Mouse (Mus musculus): ENCODE measurements around the gene Cers4. TPM values are rescaled to one million over a fixed set of nuclear protein-coding genes. Genes with fewer than 3 reads are reported as not detected.

The Cers4 gene
- polyA plus RNA-seq (2017; shearing (Covaris generic)): 65.9 TPM

GRCm38 (mm10) chr8:4492851-4493685 is at the start of gene Cers4:
Cers4 (plus strand) TSS chr8:4493026.

Other genes with a start within 250 kb of the Cers4 start
- 8.9 TPM for gene Tgfbr3l, start 244.8 kb upstream of the Cers4 start, polyA plus RNA-seq (2017; shearing (Covaris generic))
- 31.9 TPM for gene Snapc2, start 239.9 kb upstream of the Cers4 start, polyA plus RNA-seq (2017; shearing (Covaris generic))
- gene Ctxn1, start 233.8 kb upstream of the Cers4 start, polyA plus RNA-seq (2017; shearing (Covaris generic)): 0.76 TPM
- gene Timm44, start 217.1 kb upstream of the Cers4 start, polyA plus RNA-seq (2017; shearing (Covaris generic)): 66.0 TPM
- gene Ccl25, start 167.8 kb upstream of the Cers4 start, polyA plus RNA-seq (2017; shearing (Covaris generic)): 14.7 TPM
- gene Elavl1, start 167.6 kb upstream of the Cers4 start, polyA plus RNA-seq (2017; shearing (Covaris generic)): 14.7 TPM
- gene Zfp958, start 120.1 kb downstream of the Cers4 start, polyA plus RNA-seq (2017; shearing (Covaris generic)): 23.5 TPM

All from activated CD4-positive, CD25-positive, alpha-beta regulatory T cell, adult 9 weeks (primary cell).